Mouse (Mus musculus): ENCODE results near the gene Agap1. TPM values are rescaled to one million over a fixed set of nuclear protein-coding genes. Genes with fewer than 3 reads are reported as not detected.

Gene Agap1
- polyA plus RNA-seq, 1 experiment, result 30.0 TPM

DNA sequence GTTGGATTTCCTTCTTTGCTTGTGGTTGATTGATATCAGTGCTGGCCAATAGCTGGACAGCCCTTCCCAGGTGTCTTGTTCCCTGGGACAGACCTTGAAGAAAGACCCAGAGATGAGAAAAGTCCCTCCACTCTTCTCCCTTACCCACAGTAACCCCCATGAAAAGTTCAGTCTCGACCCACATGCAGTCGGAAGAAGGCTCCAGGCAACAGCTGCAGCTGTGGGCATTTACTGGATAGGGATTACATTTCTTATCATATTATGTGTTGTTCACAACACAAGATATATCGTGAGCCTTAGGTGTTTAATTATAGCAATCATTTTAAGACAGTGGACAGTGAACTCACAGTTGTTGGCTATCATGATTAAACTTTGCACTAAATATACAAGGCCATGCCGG, 367.2 kb downstream of the Agap1 start:
- TF ChIP-seq CTCF (IDR thresholded peaks at IDR 0.05; ENCODE audit: insufficient read depth, low read depth, low read length), result no peak
- no peak for TF ChIP-seq POLR2A (IDR thresholded peaks at IDR 0.05; ENCODE audit: insufficient read depth, low read depth, low read length)
- WGBS, result 94% methylated on average over 4 of the region's 4 CpGs
- no peak overlapping the region for H3K27ac ChIP-seq (ENCODE audit: insufficient read depth, low read depth, low read length)
- no peak overlapping the region for H3K4me3 ChIP-seq (ENCODE audit: insufficient read depth, low read depth, low read length)
- H3K4me1 ChIP-seq (ENCODE audit: control insufficient read depth, insufficient read depth, low read length), result peaks cover 5% of the 10 kb centered on the region; the same call in 1 of the 2 replicates

DNA sequence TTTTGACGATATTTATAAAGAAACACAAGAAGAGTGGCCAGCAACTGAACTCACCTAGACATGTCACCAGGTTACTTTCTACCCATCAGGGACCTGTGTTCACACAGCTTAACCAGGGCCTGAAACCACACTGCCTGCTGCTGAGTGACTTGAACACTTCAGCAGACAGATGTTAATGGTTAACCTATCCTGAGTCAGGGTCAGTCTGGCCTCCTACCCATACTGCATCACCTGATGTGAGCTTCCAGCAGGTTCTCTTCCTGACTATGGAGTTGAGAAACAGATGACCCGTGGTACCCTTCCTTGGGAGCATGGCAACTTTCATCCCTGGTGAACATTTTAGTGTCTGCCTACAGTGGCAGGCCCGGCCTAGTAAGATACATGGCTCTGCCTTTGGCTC, 367.8 kb downstream of the Agap1 start:
- Histone ChIP-seq H3K4me3 (ENCODE audit: insufficient read depth, low read depth, low read length) (no peak overlapping the region), H3K4me1 (ENCODE audit: control insufficient read depth, insufficient read depth, low read length) (peaks cover 5% of the 10 kb centered on the region; the same call in 1 of the 2 replicates), H3K27ac (ENCODE audit: insufficient read depth, low read depth, low read length) (no peak overlapping the region)
- WGBS, result 89% methylated on average over 3 of the region's 3 CpGs
- TF ChIP-seq CTCF (IDR thresholded peaks at IDR 0.05; ENCODE audit: insufficient read depth, low read depth, low read length) (no peak), POLR2A (IDR thresholded peaks at IDR 0.05; ENCODE audit: insufficient read depth, low read depth, low read length) (no peak)

DNA sequence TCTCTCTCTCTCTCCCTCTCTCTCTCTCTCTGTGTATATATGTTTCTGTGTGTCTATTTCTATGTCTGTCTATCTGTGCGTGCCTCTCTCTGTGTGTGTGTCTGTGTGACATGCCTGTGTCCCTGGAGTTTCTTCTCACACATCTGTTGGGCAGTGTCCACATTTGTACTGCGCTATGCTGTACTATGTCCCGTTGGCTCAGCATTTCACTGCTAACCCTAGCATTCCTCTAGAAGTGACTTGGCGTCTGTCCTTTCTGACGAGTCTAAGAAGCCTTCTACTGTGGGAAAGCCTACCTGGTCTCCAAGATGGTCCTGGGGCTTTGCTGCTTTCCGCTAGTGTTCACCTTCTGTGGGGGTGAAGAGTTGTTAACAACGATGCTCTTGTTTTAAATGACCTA, 368.4 kb downstream of the Agap1 start:
- WGBS, result 98% methylated on average over 7 of the region's 7 CpGs

DNA sequence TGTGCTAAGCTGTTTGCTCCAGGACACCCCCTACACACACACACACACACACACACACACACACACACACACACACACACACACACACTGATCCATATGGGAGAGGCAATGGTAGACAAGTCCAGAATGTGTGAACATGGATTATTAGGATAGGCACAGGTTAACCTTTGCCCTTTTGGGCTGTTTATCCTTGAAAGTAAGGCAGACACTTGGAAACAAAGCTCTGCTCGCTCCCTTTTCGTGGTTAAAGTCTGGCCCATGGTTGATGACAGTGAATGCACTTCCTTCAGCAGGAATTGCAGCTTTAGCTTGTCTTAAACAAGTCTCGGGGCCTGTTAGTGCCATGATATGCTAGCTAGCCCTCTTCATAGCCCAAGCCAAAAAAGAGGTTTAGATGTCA, 372.4 kb downstream of the Agap1 start:
- WGBS, result 91% methylated on average over 3 of the region's 3 CpGs

More for the DNA sequence above, 368.4 kb downstream of the Agap1 start:
- TF ChIP-seq CTCF (IDR thresholded peaks at IDR 0.05; ENCODE audit: insufficient read depth, low read depth, low read length) (no peak), POLR2A (IDR thresholded peaks at IDR 0.05; ENCODE audit: insufficient read depth, low read depth, low read length) (no peak)
- peaks cover 5% of the 10 kb centered on the region; the same call in 1 of the 2 replicates for H3K4me1 ChIP-seq (ENCODE audit: control insufficient read depth, insufficient read depth, low read length)
- H3K4me3 ChIP-seq (ENCODE audit: insufficient read depth, low read depth, low read length), result no peak overlapping the region
- no peak overlapping the region for H3K27ac ChIP-seq (ENCODE audit: insufficient read depth, low read depth, low read length)

DNA sequence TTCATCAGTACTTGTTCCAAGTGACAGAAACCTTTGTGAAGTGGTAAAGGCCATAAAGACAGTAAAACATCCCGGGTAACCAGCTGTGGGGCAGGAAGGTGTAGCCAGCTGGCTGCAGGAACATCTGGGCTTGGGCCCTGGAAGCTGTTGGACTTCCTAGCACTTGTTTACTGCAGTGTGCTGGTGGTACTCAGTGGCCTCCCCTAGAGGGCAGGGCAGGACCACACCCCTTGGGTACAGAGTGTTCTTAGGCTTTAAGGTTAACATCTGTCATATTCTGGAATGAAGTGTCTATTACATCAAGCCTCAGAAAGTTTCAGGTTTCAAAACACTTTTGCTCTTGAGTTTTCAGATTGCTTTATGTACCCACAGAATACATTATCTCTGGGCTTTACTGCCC, 376.5 kb downstream of the Agap1 start:
- no peak for TF ChIP-seq CTCF (IDR thresholded peaks at IDR 0.05; ENCODE audit: insufficient read depth, low read depth, low read length)
- TF ChIP-seq POLR2A (IDR thresholded peaks at IDR 0.05; ENCODE audit: insufficient read depth, low read depth, low read length), result no peak
- WGBS, result 97% methylated on average over 1 of the region's 1 CpGs

More for the DNA sequence above, 372.4 kb downstream of the Agap1 start:
- TF ChIP-seq CTCF (IDR thresholded peaks at IDR 0.05; ENCODE audit: insufficient read depth, low read depth, low read length) (no peak), POLR2A (IDR thresholded peaks at IDR 0.05; ENCODE audit: insufficient read depth, low read depth, low read length) (no peak)
- Histone ChIP-seq H3K4me1 (ENCODE audit: control insufficient read depth, insufficient read depth, low read length) (peaks cover 5% of the 10 kb centered on the region; the same call in 1 of the 2 replicates), H3K27ac (ENCODE audit: insufficient read depth, low read depth, low read length) (no peak overlapping the region), H3K4me3 (ENCODE audit: insufficient read depth, low read depth, low read length) (no peak overlapping the region)

DNA sequence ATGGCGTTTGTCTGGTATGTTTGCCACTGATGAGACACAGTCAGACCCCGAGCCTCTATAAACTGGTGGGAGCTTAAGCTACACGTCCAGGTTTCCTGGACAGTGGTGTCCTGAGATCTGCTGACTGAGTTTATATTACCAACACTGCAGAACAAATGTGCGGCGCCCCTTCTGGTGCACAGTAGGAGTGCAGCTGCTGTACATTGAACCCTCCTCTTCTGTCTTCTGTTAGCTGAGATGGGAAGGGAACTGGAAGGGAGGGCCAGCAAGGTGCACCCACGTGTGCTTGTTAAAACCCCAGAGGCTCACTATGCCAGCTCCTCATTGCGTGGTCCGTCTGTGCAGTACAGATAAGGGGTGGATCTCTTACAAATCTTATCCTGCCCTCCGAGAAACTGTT, 389.5 kb downstream of the Agap1 start:
- WGBS, result 87% methylated on average over 9 of the region's 9 CpGs
- Histone ChIP-seq H3K27ac (ENCODE audit: insufficient read depth, low read depth, low read length) (no peak overlapping the region), H3K4me1 (ENCODE audit: control insufficient read depth, insufficient read depth, low read length) (peaks cover 9% of the 10 kb centered on the region), H3K4me3 (ENCODE audit: insufficient read depth, low read depth, low read length) (no peak overlapping the region)
- TF ChIP-seq POLR2A (IDR thresholded peaks at IDR 0.05; ENCODE audit: insufficient read depth, low read depth, low read length) (no peak), CTCF (IDR thresholded peaks at IDR 0.05; ENCODE audit: insufficient read depth, low read depth, low read length) (no peak)

More for the DNA sequence above, 376.5 kb downstream of the Agap1 start:
- Histone ChIP-seq H3K27ac (ENCODE audit: insufficient read depth, low read depth, low read length) (no peak overlapping the region), H3K4me3 (ENCODE audit: insufficient read depth, low read depth, low read length) (no peak overlapping the region), H3K4me1 (ENCODE audit: control insufficient read depth, insufficient read depth, low read length) (no peaks in the 10 kb centered on the region)

DNA sequence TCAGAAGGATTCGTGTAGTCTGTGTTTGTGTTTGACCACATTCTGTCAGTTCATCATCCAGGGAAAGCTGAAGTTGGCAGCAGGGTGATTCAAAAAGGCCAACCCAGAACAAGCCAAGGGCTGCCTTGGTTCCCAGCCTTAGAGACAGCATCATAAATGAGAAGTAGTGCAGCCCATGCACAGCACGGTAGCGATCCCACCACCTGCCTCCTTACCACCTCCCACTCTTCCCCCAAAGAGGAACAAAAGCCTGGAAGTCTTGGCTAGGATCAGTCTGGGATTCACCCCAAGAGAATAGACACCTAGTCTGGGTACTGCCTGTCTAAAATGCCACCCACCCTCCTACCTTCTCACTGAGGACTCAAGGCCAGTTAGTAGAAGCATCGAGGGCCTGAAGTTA, 390.9 kb downstream of the Agap1 start:
- 85% methylated on average over 4 of the region's 4 CpGs for WGBS

DNA sequence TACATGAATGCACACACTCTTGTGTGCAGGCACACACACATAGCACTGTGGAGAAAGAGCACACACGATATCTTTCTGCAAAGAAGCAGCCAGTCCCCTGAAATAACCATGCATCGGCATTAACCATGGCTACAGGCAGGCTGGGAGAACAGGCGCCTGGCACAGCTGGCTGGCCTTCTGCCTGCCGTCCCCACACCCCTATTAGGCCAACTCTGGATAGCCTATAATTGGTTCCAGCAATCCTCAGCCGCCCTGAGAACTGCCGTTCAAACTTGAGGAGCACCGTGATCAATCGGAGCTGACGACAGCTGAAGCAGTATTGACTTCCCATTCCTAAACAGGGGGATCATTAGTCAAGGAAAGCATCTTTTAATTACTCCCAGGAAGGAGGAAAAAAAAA, 391.5 kb downstream of the Agap1 start:
- no peak overlapping the region for H3K27ac ChIP-seq (ENCODE audit: insufficient read depth, low read depth, low read length)
- TF ChIP-seq POLR2A (IDR thresholded peaks at IDR 0.05; ENCODE audit: insufficient read depth, low read depth, low read length) (no peak), CTCF (IDR thresholded peaks at IDR 0.05; ENCODE audit: insufficient read depth, low read depth, low read length) (no peak)
- WGBS, result 73% methylated on average over 9 of the region's 9 CpGs

More for the DNA sequence above, 390.9 kb downstream of the Agap1 start:
- Histone ChIP-seq H3K27ac (ENCODE audit: insufficient read depth, low read depth, low read length) (no peak overlapping the region), H3K4me1 (ENCODE audit: control insufficient read depth, insufficient read depth, low read length) (peaks cover 21% of the 10 kb centered on the region), H3K4me3 (ENCODE audit: insufficient read depth, low read depth, low read length) (no peak overlapping the region)
- no peak for TF ChIP-seq CTCF (IDR thresholded peaks at IDR 0.05; ENCODE audit: insufficient read depth, low read depth, low read length)
- TF ChIP-seq POLR2A (IDR thresholded peaks at IDR 0.05; ENCODE audit: insufficient read depth, low read depth, low read length), result no peak

DNA sequence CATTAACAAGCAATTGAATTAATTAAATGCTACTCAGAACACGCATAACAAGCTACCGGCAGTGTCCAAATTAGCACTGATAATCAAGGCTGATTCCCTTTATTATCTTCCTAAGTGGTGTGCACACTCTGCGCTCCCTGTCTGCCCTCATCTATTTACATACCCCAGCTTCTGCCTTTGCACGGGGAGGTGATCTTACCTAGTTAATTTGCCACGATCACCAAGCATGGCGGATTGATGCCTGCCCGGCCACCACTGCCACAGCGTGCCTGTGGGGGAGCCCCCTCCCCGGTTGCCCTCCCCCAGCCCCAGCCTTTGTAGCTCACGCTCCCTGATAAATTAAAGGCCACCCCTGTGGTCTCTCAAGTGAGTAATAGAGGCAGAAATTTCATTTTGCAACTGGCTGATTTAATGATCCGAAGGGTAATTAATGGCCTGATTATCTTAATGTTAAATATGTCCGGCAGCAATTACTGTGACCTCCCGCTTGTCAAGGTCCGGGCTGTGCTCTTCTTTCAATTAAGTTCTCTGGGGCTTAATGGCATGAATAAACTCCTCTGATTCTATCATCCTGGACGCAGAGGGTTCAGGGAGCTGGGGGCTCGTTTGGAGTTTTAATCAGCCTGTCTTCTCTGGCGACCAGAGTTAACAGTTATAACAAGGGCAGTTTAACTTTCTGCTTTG, 393.9 kb downstream of the Agap1 start:
- 44% methylated on average over 17 of the region's 17 CpGs for WGBS
- no peak overlapping the region for H3K27ac ChIP-seq (ENCODE audit: insufficient read depth, low read depth, low read length)

More for the DNA sequence above, 391.5 kb downstream of the Agap1 start:
- Histone ChIP-seq H3K4me3 (ENCODE audit: insufficient read depth, low read depth, low read length) (no peak overlapping the region), H3K4me1 (ENCODE audit: control insufficient read depth, insufficient read depth, low read length) (peaks cover 21% of the 10 kb centered on the region)

More for the DNA sequence above, 393.9 kb downstream of the Agap1 start:
- TF ChIP-seq CTCF (IDR thresholded peaks at IDR 0.05; ENCODE audit: insufficient read depth, low read depth, low read length) (no peak), POLR2A (IDR thresholded peaks at IDR 0.05; ENCODE audit: insufficient read depth, low read depth, low read length) (no peak)
- H3K4me3 ChIP-seq (ENCODE audit: insufficient read depth, low read depth, low read length), result no peak overlapping the region
- peaks cover 21% of the 10 kb centered on the region for H3K4me1 ChIP-seq (ENCODE audit: control insufficient read depth, insufficient read depth, low read length)
